Mouse (Mus musculus) retina, embryonic 14.5 days (tissue): ENCODE results near the gene Lrsam1.
"Not testable (repeated sequence)": the region's sequence is repeated elsewhere in the genome, so short reads cannot be mapped to it uniquely, and the experiment has no call there.

ENCODE experiments used
- DNase-seq: peaks from one replicate; pipeline ENCODE4 v3.0.0-alpha.2; 2015; ENCODE audit warnings: low spot score

The Lrsam1 gene

DNA sequence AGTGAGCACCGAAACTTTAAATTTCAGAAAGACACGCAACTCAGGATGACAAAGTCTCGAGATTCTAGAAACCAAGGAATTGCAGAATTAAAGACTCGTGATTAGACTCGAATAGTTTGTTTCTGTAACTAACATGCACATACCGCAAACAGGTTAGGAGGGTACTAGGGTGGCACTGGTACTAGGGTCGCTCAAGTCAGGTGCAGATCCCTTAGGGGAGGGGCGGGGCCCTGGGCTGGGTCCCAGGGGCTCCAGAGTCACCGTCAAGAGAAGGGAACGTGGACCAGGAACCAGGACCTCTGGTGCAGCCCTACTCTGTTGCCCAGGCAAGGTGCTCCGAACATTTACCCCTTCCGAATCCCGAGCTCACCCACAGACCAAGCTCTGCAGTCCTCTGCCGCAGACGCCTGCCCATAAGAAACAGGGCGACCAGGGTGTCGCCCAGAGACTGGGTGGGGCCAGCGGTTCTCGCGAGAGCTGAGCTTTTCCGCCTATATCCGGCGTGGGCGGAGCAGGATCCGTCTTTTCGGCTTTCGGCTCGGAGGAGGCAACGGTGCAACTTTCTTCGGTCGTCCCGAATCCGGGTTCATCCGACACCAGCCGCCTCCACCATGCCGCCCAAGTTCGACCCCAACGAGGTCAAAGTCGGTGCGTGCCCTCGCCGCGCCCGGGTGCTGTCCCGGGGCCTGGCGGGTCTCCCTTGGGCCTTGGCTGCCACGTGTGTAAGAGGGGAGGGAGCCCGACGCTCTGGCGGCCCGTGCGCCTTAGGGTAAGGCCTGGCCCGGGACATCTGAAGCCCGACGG is at the start of gene Lrsam1, which contains the start of gene Rpl12:
Gene Lrsam1, minus strand, starts transcription at position 423 of the 804 bp plus-strand sequence.
Gene Rpl12, plus strand, starts transcription at position 368 of the 804 bp plus-strand sequence.
- peak; percentile 97 for DNase-seq

DNA sequence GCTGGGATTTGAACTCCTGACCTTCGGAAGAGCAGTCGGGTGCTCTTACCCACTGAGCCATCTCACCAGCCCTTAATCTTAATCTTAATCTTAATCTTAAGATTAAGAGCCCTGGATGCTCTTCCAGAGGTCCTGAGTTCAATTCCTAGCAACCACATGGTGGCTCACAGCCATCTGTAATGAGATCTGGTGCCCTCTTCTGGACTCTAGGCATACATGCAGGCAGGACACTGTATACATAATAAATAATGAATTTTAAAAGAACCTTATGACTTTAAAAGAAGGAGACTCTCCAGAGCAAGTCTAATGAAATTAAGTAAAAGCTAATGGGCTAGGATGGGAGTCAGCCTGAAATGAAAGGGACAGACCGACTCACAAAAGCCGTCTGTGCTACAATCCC is 47.6 kb upstream of the Lrsam1 start:
- DNase-seq: not testable (repeated sequence)

DNA sequence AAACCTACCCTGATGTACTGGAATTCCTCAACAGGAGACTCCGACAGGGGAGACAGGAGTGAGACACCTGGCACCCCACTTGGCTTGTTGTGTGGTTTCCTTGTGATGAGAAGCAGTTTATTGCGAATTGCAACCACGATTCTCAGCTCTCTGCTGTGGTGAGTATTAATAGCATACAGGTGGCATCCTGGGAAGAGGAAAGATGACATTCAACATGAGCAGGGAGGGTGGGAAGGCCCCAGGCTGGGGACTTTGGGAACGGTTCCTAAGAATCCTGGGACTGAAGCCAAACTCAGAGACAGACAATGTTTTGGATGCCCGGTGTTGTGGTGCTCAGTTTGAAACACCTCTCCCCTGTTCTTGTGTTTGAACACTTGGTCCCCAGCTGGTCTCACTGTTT is 43.6 kb upstream of the Lrsam1 start:
- no peak for DNase-seq

- no peak for DNase-seq
Measured at GRCm38 (mm10) chr2:33002144-33002543, 40.7 kb upstream of the Lrsam1 start.

DNA sequence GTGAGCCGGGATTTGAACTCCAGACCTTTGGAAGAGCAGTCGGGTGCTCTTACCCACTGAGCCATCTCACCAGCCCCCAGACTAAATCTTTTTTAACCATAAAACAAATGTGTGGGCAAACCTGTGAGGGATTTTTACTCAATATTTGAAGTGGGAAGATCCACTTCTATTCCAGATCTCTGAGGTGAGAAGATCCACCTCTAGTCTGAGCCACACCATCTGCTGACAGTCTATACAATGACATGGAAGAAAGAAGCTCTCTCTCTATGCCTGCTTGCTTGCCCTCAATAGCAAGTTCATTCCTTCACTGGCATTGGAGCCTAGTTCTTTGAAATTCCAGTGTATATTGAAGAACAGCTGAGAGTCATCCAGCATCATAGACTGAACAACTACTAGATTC is 38.3 kb upstream of the Lrsam1 start:
- DNase-seq: no peak

- DNase-seq: no peak
Measured at GRCm38 (mm10) chr2:32997792-32998191, 36.4 kb upstream of the Lrsam1 start.

DNA sequence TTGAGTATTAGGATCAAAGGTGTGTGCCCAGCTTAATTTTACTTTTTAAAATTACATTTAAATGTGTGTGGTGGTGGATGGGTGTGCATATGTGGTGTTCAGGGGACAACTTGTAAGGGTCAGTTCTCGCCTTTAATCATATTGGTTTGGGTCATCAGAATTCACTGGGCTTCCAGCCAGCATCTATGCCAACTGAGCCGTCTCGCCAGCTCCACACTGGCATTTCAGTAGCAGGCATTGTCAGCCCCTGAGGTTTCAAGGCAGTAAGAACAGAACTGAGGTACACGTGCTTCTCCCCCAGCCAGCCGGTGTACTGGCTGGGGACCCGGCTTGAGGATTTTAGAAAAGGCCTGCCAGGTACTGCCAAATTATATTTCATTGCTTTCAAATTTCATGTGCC is 35.7 kb upstream of the Lrsam1 start:
- DNase-seq: no peak

DNA sequence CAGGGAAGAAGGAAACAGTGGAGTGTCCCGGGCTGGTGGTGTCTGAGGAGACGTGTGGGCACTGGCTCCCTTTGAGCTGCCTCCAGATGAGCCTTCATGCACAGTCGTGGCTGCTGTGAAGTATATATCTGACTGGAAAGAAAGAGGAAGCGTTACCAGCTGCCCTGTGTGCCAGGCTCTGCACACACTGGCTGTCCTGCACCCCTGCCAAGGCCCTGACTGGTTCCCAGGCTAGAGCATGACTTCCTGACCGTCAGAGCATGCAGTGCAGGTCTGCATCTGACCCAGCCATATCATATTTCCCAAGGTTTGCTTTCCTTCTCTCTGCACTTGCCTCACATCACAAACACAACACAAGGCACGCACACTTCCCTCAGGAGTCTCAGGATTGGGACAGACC is 30.7 kb upstream of the Lrsam1 start:
- no peak for DNase-seq

- DNase-seq: peak; percentile 42
Measured at GRCm38 (mm10) chr2:32990167-32990832, 28.9 kb upstream of the Lrsam1 start.

DNA sequence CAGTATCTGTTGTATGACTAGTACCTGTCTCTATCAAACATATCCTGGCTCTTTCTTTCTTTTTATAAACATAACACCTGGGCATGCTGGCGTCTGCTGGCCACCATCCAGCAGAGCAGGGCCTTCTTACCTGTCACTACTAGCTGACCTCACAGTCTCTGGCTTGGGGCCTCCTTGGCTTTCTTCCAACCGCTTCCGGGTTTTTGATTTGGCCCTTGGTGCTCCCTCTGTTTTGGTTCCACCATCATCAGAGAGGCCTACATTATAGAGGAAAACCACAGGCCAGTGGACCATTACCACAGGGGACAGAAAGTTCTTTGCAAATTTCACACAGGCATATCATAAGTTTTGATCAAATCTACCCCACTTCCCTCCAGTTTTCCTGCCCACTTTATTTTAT is 28.0 kb upstream of the Lrsam1 start:
- no peak for DNase-seq

GRCm38 (mm10) chr2:32985844-32986243 is 24.4 kb upstream of the Lrsam1 start:
- DNase-seq: no peak

DNA sequence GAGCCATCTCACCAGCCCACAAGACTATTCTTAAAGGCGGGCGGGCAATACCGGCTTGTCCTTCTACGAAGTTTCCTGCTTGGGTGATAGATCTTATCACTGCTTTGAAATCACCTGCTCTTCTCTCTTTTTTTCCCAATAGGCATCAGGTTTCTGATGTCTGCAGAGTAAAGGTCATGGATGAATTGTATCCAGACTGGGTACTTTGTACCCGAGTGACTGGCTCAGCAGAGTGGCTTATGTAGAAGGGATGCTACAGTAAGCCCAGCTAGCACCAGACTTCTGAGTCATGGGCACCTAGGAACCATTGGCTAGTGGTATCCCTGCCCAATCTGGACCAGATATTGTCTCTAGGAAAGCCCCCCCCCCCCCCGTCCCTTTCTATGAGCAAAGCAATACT is 22.2 kb upstream of the Lrsam1 start:
- DNase-seq: no peak

DNA sequence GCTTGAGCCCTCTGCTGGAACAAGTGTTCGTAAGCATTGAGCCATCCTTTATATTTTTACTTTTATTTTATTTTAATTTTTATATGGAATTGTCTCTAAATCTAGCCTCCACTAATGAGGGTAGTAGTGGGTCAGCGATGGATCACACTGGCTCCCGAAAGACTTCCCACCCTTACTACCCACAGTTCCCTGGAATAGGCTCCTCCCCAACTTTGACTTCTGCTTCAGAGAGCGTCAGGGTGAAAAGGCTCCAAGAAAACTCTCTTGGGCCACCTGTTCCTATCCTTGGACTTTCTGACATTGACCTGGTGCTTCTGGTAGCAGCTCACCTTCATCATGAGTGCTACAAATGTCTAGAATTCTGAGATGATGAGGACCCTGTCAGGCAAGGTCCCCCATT is 21.3 kb upstream of the Lrsam1 start:
- DNase-seq: peak; percentile 30

- peak; percentile 96 for DNase-seq
Measured at GRCm38 (mm10) chr2:32981725-32982271, 20.4 kb upstream of the Lrsam1 start, which contains the start of gene Slc2a8. Gene Slc2a8, minus strand, starts transcription at chr2:32982083.

DNA sequence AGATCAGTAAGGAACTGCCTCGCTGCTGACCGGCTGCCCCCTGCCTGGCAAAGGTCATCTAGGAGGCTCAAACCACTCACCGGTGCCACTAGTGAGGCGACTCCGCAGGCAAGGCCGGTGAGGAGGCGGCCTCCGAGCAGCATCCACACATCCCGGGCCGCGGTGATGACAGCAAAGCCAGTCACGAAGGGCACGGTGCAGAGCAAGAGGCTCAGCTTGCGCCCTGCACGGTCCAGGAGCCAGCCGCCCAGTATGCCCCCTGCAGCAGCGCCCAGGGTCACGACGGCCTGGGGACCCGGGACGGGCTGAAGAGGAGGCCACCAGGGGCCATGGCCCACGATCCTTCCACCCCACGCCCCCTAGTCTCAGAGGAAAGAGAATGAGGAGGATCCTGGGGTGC is 19.9 kb upstream of the Lrsam1 start:
- DNase-seq: peak; percentile 37

GRCm38 (mm10) chr2:32979675-32980074 is 18.3 kb upstream of the Lrsam1 start:
- DNase-seq: no peak

DNA sequence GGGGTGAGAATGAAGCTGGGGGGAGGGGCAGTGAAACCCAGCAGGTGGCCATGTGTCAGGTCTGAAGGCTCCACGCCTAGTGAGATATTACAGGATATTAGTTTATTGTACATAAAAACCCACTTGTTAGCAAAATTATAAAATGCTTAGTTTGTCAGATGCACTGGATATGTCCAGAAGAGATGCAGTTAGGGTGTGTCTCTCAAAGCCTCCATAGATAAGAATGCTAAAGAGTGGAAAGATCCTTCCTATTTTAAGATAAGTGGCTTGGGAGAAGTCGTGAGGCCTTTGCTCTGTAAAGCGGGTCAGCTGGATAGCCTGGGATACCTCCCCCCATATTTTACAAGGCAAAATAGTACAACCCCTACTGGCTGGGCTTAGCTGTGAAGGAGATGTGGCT is 17.3 kb upstream of the Lrsam1 start:
- DNase-seq: no peak

- DNase-seq: no peak
Measured at GRCm38 (mm10) chr2:32977114-32977513, 15.7 kb upstream of the Lrsam1 start.

DNA sequence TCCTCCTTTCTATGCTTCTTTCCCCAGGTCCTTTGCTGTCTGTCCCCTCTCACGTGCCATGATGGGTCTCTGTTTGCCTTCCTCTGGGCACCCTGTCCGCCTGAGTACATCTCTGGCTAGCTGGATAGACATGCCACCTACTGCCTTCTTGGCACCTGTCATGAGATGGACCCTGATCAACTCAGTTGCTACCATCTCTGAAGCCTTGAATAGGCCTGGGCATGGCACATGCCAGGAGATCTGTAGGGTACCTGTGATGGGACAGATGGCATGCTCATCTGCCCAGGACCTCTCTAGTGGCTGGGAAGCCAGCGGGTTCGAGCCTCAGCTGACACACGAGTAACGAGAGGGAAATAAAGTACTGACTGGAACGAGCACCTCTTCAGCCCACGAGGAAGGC is 12.8 kb upstream of the Lrsam1 start:
- DNase-seq: no peak

DNA sequence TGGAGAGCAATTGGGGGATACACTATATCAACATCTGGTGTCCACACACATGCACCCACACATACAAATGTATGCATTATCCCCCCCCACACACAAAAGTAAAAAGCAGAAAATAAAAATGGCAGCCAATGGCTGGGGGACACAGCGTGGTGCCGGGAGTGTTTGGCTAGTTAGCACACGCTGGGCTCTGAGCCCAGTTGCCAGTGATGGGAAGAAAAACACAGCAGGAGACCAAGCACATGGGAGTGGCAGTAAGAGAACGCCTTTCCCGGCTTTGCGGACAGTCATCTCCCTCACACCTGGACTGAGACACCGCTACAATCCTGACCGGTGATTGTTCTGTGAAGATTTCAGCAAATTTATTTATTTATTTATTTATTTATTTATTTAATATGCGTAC is 9.8 kb upstream of the Lrsam1 start:
- DNase-seq: no peak

DNA sequence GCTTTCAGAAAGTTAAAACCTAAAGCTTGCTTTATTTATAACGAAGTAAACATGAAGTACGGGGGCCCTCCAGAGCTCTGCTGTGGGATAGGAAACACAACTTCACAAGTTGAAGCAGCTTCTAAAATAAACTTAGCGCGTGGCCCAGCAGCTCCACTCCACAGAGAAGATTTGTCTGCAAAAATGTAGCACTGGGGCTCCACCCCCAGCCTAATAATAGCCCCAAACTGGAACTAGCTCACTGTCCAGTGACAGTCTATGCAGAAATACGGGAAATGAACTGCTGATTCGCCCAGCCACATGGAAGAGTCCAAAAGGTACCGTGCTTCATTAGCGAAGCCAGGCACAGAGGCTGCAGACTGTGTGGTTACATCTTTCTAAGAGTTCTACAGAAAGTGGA is 7.9 kb upstream of the Lrsam1 start:
- DNase-seq: no peak

DNA sequence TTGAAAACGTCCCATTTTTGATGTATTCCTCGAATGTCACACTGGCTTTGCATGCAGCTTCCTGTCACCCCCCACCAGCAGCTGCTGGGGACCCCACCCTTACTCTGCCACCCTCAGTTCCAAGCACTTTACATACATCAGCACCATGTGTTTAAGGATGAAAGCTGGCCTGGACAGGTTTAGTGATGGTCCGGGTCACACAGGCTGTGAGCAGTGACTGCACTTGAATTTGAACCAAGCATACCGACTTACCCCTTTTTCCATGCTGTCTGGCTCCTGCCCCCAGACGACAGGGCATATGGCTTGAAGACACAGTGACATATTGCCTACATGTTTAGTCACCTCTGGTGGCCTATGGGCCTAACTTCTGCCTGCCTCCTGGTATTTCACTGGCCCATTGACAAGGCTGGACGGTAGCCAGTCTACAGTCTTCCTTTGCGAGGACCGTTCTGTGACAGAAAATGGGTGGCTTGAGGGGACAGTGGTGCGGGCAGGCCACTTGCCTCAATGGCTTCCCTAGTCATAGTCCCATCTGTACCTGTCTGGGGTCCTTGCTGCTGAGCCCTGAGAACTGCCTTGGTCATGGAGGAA is 6.7 kb upstream of the Lrsam1 start:
- DNase-seq: no peak
